Mouse (Mus musculus): ENCODE results near the gene Actn3.

DNA sequence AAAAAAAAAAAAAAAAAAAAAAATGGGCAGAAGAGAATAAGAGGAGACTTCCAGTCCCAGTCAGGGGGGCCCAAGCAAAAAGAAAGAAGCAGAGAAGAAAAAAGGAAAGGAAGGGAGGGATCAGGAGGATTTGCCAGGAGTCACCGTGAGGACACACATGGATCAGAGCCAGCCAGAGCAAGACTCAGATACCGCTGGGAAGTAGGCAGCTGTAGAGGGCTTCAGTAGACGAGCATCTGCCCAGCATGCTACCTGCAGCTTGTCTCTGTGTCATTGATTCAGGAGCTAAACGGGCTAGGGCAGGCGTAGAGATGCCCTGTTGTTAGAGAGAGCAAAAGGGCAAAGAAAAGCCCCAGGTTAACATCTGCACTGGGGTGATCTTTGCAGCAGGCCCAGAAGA, 27.4 kb downstream of the Actn3 start:
- TF ChIP-seq POLR2A (IDR thresholded peaks at IDR 0.05; ENCODE audit: borderline replicate concordance, insufficient read depth, low read length) (no peak), CTCF (IDR thresholded peaks at IDR 0.05; ENCODE audit: borderline replicate concordance, insufficient read depth, low read depth, low read length) (no peak)
